Mouse (Mus musculus): ENCODE data around the gene Sms.

Sms gene

DNA sequence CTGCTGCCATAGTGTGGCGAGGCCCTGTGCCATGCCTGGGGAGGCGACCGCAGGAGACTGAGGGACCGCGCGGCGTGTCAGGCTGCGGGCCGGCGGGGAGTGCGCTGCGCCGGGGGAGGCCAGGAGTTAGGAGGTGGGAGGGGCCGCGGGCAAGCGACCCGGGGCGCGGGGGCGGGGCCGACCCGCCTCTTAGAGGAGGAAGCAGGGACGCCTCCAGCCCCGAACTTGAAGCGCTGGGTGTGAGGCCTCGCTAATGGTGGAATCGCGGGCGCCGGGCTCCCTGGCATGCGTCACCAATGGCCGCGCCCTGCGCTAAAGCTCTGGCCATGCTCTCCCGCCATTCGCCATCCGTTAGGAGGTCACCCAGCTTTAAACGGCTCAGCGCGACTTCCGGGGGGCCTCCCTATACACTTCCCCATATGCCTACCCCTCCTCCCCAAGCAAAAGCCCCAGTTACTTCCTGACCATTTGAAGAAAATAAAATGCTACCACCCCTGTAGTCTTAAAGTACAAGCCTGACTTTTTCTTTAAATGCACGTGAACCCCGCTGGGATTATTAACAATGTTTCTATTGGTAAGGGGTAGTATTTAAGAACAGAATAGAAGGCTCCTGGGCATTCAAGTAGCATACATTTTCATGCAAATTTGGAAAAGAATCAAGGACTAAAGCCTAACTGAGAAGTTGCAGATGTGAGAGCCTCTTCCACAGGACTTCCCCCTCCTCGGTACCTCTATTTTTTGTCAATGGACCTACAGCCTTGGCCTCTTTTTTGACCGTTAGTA is at the start of gene Sms:
Gene Sms, minus strand, starts transcription at position 344 of the 783 bp plus-strand sequence.
- peak; percentile 68 for DNase-seq (ENCODE audit: low spot score)

GRCm38 (mm10) chrX:157506400-157506799 is 14.3 kb upstream of the Sms start:
- DNase-seq (ENCODE audit: low spot score), result no peak

DNA sequence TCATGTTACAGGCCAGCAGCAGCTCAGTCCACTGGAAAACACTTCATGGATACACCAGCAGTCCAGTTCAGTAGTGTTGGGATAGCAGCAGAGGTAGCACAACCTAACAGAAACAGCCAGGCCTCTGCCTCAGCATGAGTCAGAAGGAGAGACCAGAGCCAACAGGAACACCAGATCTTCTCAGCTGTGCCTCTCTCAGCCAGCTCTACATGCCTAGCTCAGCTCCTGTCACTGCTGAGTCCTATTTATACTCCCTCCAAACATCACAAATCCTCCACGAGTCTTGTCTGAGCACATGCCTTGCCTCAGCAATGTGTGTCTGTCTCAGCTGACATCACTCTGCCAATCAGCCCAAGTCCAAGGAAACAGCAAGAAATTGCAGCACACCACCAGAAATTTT is 12.4 kb upstream of the Sms start:
- DNase-seq (ENCODE audit: low spot score), result no peak

GRCm38 (mm10) chrX:157501871-157502270 is 9.8 kb upstream of the Sms start:
- DNase-seq (ENCODE audit: low spot score), result no peak

GRCm38 (mm10) chrX:157500004-157500403 is 7.9 kb upstream of the Sms start:
- DNase-seq (ENCODE audit: low spot score), result no peak

DNA sequence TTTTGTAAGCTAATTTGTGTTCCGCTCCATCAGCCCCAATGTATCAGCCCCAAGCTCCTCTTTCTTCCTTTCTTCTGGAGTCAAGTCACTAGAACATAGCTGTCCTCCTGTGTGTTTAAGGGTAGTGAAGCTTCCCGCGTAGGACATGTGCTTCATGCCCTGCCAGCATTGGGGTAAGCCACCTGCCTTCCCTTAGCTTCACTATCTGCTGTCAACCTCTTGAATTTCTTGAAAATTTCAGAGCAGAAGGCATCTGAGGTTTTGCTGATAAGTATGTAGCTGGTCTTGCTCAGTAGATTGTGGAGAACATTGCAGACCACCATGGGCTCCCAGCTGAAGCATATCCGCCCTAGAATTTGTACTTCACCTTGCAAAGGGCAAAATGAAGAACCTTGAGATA is 1.1 kb upstream of the Sms start:
- DNase-seq (ENCODE audit: low spot score), result no peak

DNA sequence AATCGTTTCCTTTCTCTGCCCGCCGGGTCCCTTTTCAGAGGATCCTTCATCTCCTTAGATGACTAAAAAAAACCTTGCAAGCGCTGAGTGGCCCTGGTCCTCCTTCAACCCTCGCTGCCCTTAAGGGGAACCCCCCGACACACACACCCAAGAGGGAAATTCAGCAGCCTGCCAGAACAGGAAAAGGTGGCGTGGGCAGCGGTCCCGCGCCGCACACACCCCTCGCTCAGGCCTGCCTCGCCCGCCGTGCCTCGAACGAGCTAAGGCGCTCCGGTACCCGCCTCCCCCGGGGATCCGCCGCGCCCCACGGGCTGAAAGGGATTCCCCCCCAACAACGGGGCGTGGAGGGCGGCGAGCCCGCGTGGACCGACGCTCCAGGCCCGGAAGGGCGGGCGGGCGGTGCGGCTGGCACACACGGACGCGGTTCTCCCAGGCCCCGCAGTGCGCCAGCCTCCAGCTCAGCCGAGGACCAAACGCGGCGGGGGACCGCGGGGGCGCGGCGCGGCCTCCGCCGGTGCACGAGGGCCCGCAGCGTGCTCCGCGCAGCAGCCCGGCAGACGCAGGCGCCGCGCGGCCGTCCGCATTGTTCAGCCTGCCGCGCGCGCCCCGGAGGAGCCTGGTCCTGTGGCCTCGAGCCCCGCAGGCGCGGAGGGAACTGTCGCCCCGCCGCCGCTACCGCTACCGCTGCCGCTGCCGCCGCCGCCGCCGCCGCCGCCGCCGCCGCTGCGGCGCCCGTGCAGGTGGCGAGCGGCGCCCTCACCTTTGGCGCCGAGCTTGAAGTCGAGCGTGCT is 747 bp downstream of the Sms start:
- DNase-seq (ENCODE audit: low spot score), result peak; percentile 48

DNA sequence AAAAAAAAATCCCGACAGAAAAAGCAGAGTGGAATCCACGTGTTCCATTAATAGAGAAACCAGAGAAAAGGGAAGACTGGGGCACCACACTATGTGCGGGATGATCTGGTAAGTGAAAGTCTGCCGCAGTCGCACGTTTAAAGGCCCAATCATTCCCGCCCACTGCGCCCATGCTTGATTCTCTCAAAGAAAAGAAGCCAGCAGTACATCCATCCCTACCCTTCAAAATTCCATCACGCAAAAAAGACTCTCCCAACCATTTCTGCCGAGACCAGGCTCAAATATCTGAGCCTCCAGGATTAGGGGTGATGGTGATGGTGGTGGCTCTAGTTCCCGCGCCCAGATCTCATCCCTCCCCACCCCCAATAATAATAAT is 1.3 kb downstream of the Sms start:
- DNase-seq (ENCODE audit: low spot score), result no peak

DNA sequence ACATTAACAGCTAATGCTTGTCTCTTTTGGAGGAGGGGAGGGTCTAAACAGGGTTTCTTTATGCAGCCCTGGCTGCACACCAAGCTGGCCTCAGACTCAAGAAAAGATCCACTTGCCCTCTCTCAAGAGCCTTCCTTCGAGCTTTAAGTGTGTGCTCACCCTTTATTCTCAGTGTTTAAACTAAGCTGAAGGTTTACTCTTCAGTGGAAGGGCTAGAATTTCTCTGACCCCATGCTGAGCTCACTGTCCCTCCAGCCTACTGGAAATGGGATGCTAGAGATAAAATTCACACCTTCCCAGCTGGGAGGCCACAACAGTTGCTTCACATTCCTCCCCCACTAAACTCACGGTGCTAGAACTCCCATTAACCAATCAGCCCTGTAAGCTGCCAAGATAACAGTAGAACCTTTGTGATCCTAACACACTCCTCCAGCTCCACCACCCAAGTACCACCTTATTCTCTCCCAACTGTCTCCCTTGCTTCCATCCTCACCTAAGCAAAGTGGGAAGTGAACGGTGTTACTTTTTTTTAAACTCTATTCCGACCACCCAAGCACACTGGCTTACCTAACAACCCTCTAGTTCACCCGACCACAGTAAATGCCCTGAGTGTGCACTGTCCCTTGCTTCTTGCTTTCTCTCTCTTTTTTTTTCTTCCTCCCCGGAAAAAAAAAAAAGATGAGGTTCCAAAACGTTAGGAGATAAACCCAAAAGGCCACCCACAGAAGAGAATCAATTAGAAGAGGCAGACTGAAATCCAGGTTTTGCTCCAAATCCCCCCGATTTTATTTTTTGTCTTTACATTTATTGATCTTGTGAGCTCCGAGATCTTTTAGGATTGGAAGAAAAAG is 2.0 kb downstream of the Sms start:
- DNase-seq (ENCODE audit: low spot score), result no peak

GRCm38 (mm10) chrX:157488831-157489230 is 3.3 kb downstream of the Sms start:
- no peak for DNase-seq (ENCODE audit: low spot score)

- no peak for DNase-seq (ENCODE audit: low spot score)
These were observed 5.3 kb downstream of the Sms start for GRCm38 (mm10) chrX:157486765-157487164.

GRCm38 (mm10) chrX:157482842-157483241 is 9.2 kb downstream of the Sms start:
- DNase-seq (ENCODE audit: low spot score), result no peak

DNA sequence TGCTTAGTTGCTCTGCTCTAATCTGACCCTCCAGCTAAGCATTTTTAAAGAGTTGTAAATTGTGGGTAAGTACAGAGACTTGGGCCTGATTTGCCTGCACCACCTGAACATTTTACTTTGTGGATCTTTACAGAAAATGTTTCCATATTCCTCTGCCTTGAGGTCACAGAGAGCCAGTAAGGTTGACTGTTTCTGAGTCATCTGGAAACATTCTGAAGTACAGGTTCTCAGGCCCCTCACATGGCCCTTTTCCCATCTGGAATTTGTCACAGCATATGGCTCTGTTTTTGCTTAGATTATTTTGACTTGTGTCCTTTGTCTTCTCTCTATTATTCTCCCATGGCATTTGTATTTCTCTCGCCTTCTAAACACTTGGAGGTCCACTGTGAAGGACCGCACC is 10.2 kb downstream of the Sms start:
- no peak for DNase-seq (ENCODE audit: low spot score)

GRCm38 (mm10) chrX:157477328-157477727 is 14.8 kb downstream of the Sms start:
- DNase-seq (ENCODE audit: low spot score), result no peak

DNA sequence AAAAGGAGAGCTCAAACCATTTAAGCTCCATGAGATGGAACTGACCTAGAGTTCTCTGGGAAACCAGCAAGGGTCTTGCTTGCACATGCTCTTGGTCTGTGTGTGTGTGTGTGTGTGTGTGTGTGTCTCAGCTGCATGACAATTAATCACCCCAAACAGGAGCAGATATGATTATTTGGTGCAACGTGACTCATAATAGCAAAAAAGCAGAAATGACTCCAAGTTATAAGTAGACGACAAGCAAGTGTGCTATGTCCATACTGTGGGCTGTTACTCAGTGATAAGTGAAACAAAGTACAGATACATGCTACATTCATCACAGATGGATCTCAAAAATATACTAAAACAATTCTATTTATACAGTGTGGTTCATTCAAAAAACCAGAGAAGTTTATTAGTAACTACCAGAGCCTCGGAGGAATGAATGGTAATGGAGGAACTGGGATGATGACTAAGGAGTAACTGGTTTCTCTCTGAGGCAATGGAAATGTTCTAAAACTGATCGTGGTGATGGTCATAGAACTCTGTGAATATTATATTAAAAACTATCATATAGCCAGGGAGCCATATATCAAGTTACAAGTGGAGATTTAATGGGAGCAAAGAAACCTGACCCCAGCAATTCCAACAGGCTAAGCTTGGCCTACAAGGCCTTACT is 15.8 kb downstream of the Sms start:
- DNase-seq (ENCODE audit: low spot score), result no peak

- no peak for DNase-seq (ENCODE audit: low spot score)
These were observed 20.1 kb downstream of the Sms start for GRCm38 (mm10) chrX:157471711-157472660.

DNA sequence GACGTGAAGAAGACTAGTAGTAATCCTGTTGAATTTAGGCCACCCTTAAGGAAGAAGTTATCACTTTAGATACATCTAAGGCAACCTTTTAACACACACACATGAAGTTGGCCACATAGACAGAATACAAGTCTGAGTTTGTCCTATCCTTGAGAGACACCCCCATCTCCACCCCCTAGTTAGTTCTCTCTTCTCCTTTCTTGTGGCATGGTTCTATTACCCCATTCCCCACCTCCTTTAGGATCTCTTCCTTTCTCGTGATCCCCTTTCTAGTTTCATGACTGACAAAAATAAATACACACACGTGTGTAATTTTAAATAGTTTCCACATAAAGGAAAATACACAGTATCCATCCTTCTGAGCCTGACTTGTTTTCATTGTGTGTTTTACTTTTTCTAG is 23.3 kb downstream of the Sms start:
- no peak for DNase-seq (ENCODE audit: low spot score)

DNA sequence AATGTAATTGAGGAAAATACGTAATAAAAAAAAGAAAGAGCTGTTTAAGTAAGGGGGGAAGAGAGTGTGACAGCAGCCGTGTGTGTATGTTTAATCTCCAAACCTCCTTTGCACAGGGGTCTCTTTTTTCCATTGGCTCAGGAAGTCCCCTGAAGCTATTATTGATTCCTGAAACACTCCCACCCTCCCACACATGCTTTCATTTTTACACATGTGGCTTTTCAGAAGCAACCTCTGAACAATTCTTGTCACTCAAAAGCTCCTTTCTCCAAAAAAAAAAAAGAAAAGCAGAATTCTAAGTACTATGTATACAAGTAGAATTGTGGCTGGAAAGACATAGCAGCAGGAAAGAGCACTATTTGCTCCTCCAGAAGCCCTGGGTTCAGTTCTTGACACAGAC is 24.0 kb downstream of the Sms start:
- no peak for DNase-seq (ENCODE audit: low spot score)

GRCm38 (mm10) chrX:157465949-157466348 is 26.1 kb downstream of the Sms start:
- no peak for DNase-seq (ENCODE audit: low spot score)

DNA sequence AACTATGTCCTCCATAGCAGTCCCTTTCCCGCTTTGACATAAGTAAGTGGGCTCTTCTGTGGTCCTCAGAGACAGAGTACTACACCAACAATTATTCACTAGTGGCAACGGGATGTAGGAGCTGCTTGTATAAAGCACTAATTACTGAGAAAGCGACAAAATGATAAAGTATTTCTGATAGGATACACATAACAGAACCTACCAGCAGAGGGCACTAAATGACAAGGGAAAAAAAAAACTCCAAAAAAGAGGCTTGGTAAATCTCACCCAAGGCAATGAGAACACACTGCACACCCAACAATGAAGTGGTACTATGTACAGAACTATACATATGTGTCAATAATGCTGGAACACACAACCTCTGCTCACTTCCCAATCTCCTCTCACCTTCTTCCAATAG is 29.4 kb downstream of the Sms start:
- DNase-seq (ENCODE audit: low spot score), result no peak

GRCm38 (mm10) chrX:157454430-157454829 is 37.7 kb downstream of the Sms start:
- peak; percentile 77 for DNase-seq (ENCODE audit: low spot score)

Measured in testis, postnatal 10 days (tissue).